Mouse (Mus musculus): Measurements from ENCODE around the gene Fsip1. TPM values are rescaled to one million over a fixed set of nuclear protein-coding genes. Genes with fewer than 3 reads are reported as not detected.

Gene Fsip1
- polyA plus RNA-seq, 1 experiment: not detected

DNA sequence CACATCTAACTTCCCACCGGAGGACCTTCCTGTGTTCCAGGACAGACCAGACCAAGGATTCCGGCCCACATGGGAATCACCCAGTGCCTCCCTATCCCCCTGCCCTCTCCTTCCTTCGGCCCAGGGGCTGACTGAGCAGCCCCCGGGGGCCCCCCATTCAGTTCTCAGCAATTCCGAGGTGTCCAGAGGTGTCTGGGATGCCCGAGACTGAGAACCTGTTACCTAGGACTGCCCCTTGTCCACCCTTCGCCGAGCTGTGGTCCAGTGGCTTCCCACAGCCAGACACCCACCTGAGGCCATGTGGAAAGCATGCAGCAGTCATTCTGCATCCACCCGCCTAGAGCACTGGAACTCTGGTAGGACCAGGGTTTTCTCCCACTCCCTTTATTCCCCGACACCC, 115.1 kb downstream of the Fsip1 start:
- H3K27ac ChIP-seq (ENCODE audit: control insufficient read depth, insufficient read depth, low read depth, low read length, poor library complexity): no peak overlapping the region
- no peak for TF ChIP-seq POLR2A (IDR thresholded peaks at IDR 0.05; ENCODE audit: borderline replicate concordance, control insufficient read depth, low read depth, low read length)
- no peak for TF ChIP-seq CTCF (IDR thresholded peaks at IDR 0.05; ENCODE audit: control insufficient read depth, insufficient read depth, low read length)
- no peaks in the 10 kb centered on the region for H3K4me1 ChIP-seq (ENCODE audit: control insufficient read depth, insufficient read depth, low read length)
- no peak overlapping the region for H3K4me3 ChIP-seq (replicated peaks; ENCODE audit: control insufficient read depth, low read depth, low read length)
- WGBS: 78% methylated on average over 10 of the region's 10 CpGs

DNA sequence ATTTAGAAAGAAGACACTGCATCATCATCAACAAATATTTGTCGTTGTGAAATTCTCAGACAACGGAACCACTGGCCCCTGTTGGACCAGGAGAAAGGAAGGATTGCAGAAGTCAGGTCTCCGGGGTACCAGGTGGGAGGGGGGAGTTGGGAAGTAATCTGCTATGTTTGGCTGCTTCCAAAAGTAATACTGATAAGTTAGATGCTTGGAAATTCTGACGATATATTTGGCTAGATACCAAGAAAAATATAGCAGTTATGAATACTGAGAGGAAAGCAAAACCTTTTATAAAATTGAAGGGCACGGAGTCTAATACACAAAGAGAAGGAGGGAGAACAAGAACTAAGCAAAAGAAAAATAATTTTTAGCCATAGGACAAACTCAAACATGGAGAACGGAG, 117.5 kb downstream of the Fsip1 start:
- no peak for TF ChIP-seq POLR2A (IDR thresholded peaks at IDR 0.05; ENCODE audit: borderline replicate concordance, control insufficient read depth, low read depth, low read length)
- no peak for TF ChIP-seq CTCF (IDR thresholded peaks at IDR 0.05; ENCODE audit: control insufficient read depth, insufficient read depth, low read length)
- WGBS: 69% methylated on average over 6 of the region's 6 CpGs
- Histone ChIP-seq H3K4me3 (replicated peaks; ENCODE audit: control insufficient read depth, low read depth, low read length) (no peak overlapping the region), H3K27ac (ENCODE audit: control insufficient read depth, insufficient read depth, low read depth, low read length, poor library complexity) (no peak overlapping the region), H3K4me1 (ENCODE audit: control insufficient read depth, insufficient read depth, low read length) (no peaks in the 10 kb centered on the region)

DNA sequence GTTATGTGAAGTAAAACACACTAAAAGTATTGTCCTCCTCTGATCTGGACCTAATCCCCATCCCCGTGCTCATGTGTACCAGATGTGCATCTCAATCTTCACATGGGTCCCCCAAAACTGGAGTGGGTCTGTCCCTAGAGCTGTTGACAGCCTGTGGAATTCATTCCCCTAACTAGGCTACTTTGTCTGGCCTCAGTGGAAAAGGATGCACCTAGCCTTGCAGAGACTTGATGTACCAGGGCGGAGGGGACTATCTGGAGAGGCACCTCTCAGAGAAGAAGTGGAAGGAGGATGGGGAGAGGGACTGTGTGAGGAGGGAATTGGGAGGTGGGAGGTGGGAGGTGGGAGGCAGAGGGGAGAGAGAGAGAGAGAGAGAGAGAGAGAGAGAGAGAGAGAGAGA, 119.0 kb downstream of the Fsip1 start:
- Histone ChIP-seq H3K27ac (ENCODE audit: control insufficient read depth, insufficient read depth, low read depth, low read length, poor library complexity) (no peak overlapping the region), H3K4me1 (ENCODE audit: control insufficient read depth, insufficient read depth, low read length) (no peaks in the 10 kb centered on the region), H3K4me3 (replicated peaks; ENCODE audit: control insufficient read depth, low read depth, low read length) (no peak overlapping the region)
- TF ChIP-seq CTCF (IDR thresholded peaks at IDR 0.05; ENCODE audit: control insufficient read depth, insufficient read depth, low read length) (no peak), POLR2A (IDR thresholded peaks at IDR 0.05; ENCODE audit: borderline replicate concordance, control insufficient read depth, low read depth, low read length) (no peak)
- 70% methylated on average over 2 of the region's 2 CpGs for WGBS

DNA sequence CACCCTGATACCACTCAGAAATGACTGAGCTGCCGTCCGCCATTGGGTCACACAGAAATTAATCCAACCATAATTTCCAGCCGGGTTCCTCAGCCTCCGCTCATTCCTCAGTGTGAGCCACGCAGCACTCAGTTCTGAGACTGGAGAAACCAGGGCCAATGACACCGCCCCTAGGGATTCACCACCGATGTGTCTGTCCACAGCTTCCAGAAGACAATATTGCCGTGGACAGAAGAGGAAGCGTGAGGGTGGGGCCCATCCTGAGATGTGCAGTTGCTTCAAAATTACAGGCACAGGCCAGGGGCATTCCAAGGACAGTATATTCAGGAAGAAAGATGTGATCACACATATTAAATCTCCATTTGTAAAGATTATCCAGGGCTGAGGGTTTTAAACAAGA, 119.7 kb downstream of the Fsip1 start:
- TF ChIP-seq POLR2A (IDR thresholded peaks at IDR 0.05; ENCODE audit: borderline replicate concordance, control insufficient read depth, low read depth, low read length): no peak
- no peak for TF ChIP-seq CTCF (IDR thresholded peaks at IDR 0.05; ENCODE audit: control insufficient read depth, insufficient read depth, low read length)
- WGBS: 78% methylated on average over 9 of the region's 9 CpGs

DNA sequence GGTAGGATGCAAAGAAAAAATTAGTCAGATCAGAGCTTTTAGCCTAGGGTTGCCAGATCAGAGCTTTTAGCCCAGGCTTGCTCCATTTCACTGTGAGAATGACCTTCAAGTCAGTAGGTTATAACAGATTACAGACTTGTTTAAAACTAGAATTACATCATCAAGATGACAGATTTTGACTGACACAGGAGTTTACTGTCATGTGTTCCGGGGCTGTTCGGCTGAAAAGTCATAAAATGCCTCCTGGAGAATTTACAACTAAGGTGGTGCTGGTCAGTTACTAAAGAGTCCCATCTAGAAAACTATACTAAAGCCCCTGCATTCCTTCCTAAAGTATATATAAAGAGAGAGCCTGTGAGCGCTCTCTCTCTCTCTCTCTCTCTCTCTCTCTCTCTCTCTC, 128.5 kb downstream of the Fsip1 start:
- H3K4me3 ChIP-seq (replicated peaks; ENCODE audit: control insufficient read depth, low read depth, low read length): no peak overlapping the region
- H3K4me1 ChIP-seq (ENCODE audit: control insufficient read depth, insufficient read depth, low read length): no peaks in the 10 kb centered on the region
- 68% methylated on average over 3 of the region's 3 CpGs for WGBS
- TF ChIP-seq POLR2A (IDR thresholded peaks at IDR 0.05; ENCODE audit: borderline replicate concordance, control insufficient read depth, low read depth, low read length) (no peak), CTCF (IDR thresholded peaks at IDR 0.05; ENCODE audit: control insufficient read depth, insufficient read depth, low read length) (no peak)
- H3K27ac ChIP-seq (ENCODE audit: control insufficient read depth, insufficient read depth, low read depth, low read length, poor library complexity): no peak overlapping the region

More for the DNA sequence above, 119.7 kb downstream of the Fsip1 start:
- Histone ChIP-seq H3K4me3 (replicated peaks; ENCODE audit: control insufficient read depth, low read depth, low read length) (no peak overlapping the region), H3K27ac (ENCODE audit: control insufficient read depth, insufficient read depth, low read depth, low read length, poor library complexity) (no peak overlapping the region), H3K4me1 (ENCODE audit: control insufficient read depth, insufficient read depth, low read length) (no peaks in the 10 kb centered on the region)

DNA sequence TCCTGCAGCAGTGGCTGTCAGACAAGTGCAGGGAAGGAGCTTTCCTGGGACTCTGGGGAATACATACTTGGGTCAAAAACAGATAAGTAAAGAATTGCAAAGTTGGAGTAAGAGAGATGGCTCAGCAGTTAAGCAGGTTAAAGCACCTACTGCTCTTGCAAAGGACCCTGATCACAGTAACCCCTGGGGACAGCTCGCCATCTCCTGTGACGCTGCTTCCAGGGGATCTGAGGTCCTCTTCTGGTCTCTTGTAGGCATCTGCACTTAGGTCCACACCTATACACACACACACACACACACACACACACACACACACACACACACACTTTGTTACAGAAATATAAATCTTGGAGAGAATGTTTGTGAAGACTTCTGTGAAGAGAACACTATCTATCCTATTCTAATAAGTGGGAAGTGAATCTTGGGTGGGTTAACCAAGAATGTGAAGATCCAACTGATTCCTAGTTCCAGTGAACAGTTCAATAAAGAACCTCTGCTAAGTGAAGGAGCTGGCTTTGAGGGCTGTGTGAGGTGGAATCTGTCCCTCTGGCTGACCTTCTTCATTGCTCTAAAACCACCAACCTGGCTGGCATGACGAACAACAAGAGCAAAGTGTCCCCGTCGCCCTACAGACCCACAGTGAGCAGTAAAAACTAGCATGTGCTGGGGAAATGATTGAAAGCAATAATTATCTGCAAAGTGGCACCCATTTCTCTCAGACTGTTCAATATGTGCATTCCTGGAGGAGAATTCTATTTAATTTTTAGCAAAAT, 129.1 kb downstream of the Fsip1 start:
- TF ChIP-seq POLR2A (IDR thresholded peaks at IDR 0.05; ENCODE audit: borderline replicate concordance, control insufficient read depth, low read depth, low read length) (no peak), CTCF (IDR thresholded peaks at IDR 0.05; ENCODE audit: control insufficient read depth, insufficient read depth, low read length) (no peak)
- 81% methylated on average over 5 of the region's 5 CpGs for WGBS
- no peaks in the 10 kb centered on the region for H3K4me1 ChIP-seq (ENCODE audit: control insufficient read depth, insufficient read depth, low read length)
- no peak overlapping the region for H3K27ac ChIP-seq (ENCODE audit: control insufficient read depth, insufficient read depth, low read depth, low read length, poor library complexity)
- no peak overlapping the region for H3K4me3 ChIP-seq (replicated peaks; ENCODE audit: control insufficient read depth, low read depth, low read length)

DNA sequence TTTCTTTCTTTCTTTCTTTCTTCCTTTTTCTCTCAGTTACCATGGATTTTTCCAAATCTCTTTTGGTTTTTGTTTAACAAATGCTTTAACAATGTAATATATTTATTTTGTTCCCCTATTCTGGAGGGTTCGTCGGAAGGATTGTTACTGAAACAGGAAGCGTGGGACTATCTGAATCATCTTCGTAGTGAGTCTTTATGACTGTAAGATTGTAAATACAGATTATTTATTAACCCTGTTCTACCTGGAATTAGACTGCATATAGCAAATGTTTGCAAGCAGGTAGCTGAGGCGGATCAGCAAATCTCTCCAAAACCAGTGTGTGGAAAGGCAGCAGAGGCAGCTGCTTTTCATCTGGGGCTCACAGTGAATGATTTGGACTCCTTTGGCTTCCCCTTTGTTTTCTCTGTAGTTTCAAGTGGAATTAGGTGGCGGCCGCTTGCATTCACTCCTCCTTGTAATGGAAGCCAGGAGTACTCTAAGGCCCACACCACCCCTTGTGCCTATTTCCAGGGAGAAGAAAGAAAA, 130.8 kb downstream of the Fsip1 start:
- no peaks in the 10 kb centered on the region for H3K4me1 ChIP-seq (ENCODE audit: control insufficient read depth, insufficient read depth, low read length)
- TF ChIP-seq CTCF (IDR thresholded peaks at IDR 0.05; ENCODE audit: control insufficient read depth, insufficient read depth, low read length): no peak
- no peak for TF ChIP-seq POLR2A (IDR thresholded peaks at IDR 0.05; ENCODE audit: borderline replicate concordance, control insufficient read depth, low read depth, low read length)
- no peak overlapping the region for H3K4me3 ChIP-seq (replicated peaks; ENCODE audit: control insufficient read depth, low read depth, low read length)
- WGBS: 51% methylated on average over 7 of the region's 7 CpGs
- no peak overlapping the region for H3K27ac ChIP-seq (ENCODE audit: control insufficient read depth, insufficient read depth, low read depth, low read length, poor library complexity)

DNA sequence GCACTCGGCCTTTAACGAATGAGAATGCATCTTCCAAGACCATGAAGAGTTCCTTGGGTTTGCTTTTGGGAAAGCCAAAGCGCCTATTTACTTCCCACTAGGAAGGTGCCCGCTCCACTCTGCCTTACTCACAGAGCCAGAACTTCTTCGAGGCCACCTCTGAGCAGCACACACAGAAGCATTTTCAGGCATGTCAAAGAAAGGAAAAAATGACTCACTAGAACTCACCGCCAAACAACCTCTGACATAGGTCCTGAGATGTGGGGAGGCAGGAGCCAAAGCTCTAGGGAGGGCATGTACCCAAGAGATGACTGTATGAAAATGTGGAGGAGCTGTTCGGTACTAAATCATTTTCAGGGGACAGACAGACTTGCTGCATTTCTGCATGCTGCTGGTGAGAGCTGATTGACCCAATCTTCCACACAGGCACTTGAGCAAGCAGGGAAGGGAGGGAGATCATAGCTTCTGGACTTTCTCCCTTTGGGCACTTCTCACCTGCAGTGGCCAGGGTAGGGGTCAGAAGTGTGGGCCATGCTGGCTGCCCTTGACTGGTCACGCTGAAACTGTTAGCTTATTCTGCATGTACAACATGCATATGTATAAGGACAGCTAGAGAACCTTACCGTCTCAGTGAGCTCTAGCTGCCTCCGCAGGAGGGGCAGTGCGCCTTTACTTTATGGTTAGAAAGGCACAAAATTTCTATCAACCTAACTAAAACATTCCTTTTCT, 131.4 kb downstream of the Fsip1 start:
- Histone ChIP-seq H3K4me1 (ENCODE audit: control insufficient read depth, insufficient read depth, low read length) (no peaks in the 10 kb centered on the region), H3K4me3 (replicated peaks; ENCODE audit: control insufficient read depth, low read depth, low read length) (no peak overlapping the region), H3K27ac (ENCODE audit: control insufficient read depth, insufficient read depth, low read depth, low read length, poor library complexity) (no peak overlapping the region)
- 79% methylated on average over 11 of the region's 11 CpGs for WGBS
- no peak for TF ChIP-seq CTCF (IDR thresholded peaks at IDR 0.05; ENCODE audit: control insufficient read depth, insufficient read depth, low read length)
- no peak for TF ChIP-seq POLR2A (IDR thresholded peaks at IDR 0.05; ENCODE audit: borderline replicate concordance, control insufficient read depth, low read depth, low read length)
